Mouse (Mus musculus) neural tube, embryonic 14.5 days (tissue): ENCODE data around the gene Gm45521. TPM values are rescaled to one million over a fixed set of nuclear protein-coding genes. Genes with fewer than 3 reads are reported as not detected.
A peak's percentile ranks its signal among the peaks of the same experiment; 100 is the strongest.

Experiments used
- ATAC-seq: fragments of 200-750 bp; cut with Nextera tagmentation; 2 replicates; pipeline ENCODE4 v1.8.0; 2017; ENCODE audit warnings: low read depth, mild to moderate bottlenecking, moderate TSS enrichment, moderate library complexity
- H3K27ac ChIP-seq: fragments of 300-500 bp; sonication (generic); 2 replicates; pipeline ENCODE4 v1.5.1; 2014; ENCODE audit warnings: low read depth, mild to moderate bottlenecking, control low read depth, low read length, moderate library complexity, mixed read lengths
- H3K27me3 ChIP-seq: fragments of 300-500 bp; sonication (generic); 2 replicates; pipeline ENCODE4 v1.6.1; 2014; ENCODE audit warnings: low read length; ENCODE audit not compliant: control insufficient read depth, insufficient read depth
- H3K36me3 ChIP-seq: fragments of 300-500 bp; sonication (generic); 2 replicates; pipeline ENCODE4 v1.6.1; 2014; ENCODE audit warnings: low read length, mixed read lengths; ENCODE audit not compliant: control insufficient read depth, insufficient read depth
- H3K4me1 ChIP-seq: fragments of 300-500 bp; sonication (generic); 2 replicates; pipeline ENCODE4 v1.6.1; 2014; ENCODE audit warnings: low read length; ENCODE audit not compliant: control insufficient read depth, insufficient read depth
- H3K4me2 ChIP-seq: fragments of 300-500 bp; sonication (generic); 2 replicates; pipeline ENCODE4 v1.6.1; 2014; ENCODE audit warnings: mild to moderate bottlenecking, low read depth, low read length, control low read depth
- H3K4me3 ChIP-seq: fragments of 300-500 bp; sonication (generic); 2 replicates; pipeline ENCODE4 v1.5.1; 2014; ENCODE audit warnings: low read depth, low read length, control low read depth, mixed read lengths
- H3K9ac ChIP-seq: fragments of 300-500 bp; sonication (generic); replicated peaks from 2 replicates; pipeline ENCODE4 v1.6.1; 2014; ENCODE audit warnings: low read depth, mild to moderate bottlenecking, control low read depth, low read length, mixed read lengths
- H3K9me3 ChIP-seq: fragments of 300-500 bp; sonication (generic); 2 replicates; pipeline ENCODE4 v1.6.1; 2016; ENCODE audit warnings: low read length; ENCODE audit not compliant: control insufficient read depth
- WGBS: fragments of 180-500 bp; shearing (Covaris S2); extraction: QIAGEN DNeasy Blood & Tissue Kit; methylation state at CpG from one replicate; pipeline ENCODE4 v1.1.7; 2014; 5-methylcytosine and 5-hydroxymethylcytosine counted together
- polyA plus RNA-seq: library from polyadenylated mRNA; unstranded; fragments of >200 nt; fragmentation: Nextera tagmentation; extraction: Ambion mirVana; gene quantifications from 2 replicates; pipeline ENCODE4 v1.2.1, GENCODE M21; 2014

Gene Gm45521
- not detected in 2 replicates for polyA plus RNA-seq

- H3K4me2 ChIP-seq = no peak within 1 kb of the TSS
- ATAC-seq = 0 out of 2 replicates have a peak, but pooled peaks have one; percentile 26
Measured at GRCm38 (mm10) chr14:7957049-7957448, at the start of gene Gm45521. TSS of gene Gm45521 (plus strand) at chr14:7957288.

GRCm38 (mm10) chr14:7909472-7909871 is 47.6 kb upstream of the Gm45521 start:
- Histone ChIP-seq H3K4me2 (no peak overlapping the region), H3K36me3 (peaks cover 31% of the 10 kb centered on the region)

More at GRCm38 (mm10) chr14:7957049-7957448, at the start of gene Gm45521:
- Histone ChIP-seq H3K9me3 (no peaks in the 10 kb centered on the region), H3K4me3 (no peak within 1 kb of the TSS), H3K27me3 (no peaks in the 10 kb centered on the region), H3K27ac (no peak within 1 kb of the TSS), H3K36me3 (no peaks in the 10 kb centered on the region), H3K9ac (no peak within 1 kb of the TSS), H3K4me1 (no peaks in the 10 kb centered on the region)
- WGBS = 45% methylated on average over 9 of the region's 9 CpGs

GRCm38 (mm10) chr14:7913842-7914241 is 43.2 kb upstream of the Gm45521 start:
- no peak for ATAC-seq
- WGBS = 63% methylated on average over 7 of the region's 7 CpGs
- Histone ChIP-seq H3K9me3 (no peaks in the 10 kb centered on the region), H3K4me2 (no peak overlapping the region), H3K4me1 (no peaks in the 10 kb centered on the region), H3K27ac (no peak overlapping the region), H3K36me3 (peaks cover 32% of the 10 kb centered on the region), H3K4me3 (no peak overlapping the region), H3K9ac (no peak overlapping the region), H3K27me3 (no peaks in the 10 kb centered on the region)

More at GRCm38 (mm10) chr14:7909472-7909871, 47.6 kb upstream of the Gm45521 start:
- no peaks in the 10 kb centered on the region for H3K9me3 ChIP-seq
- H3K4me1 ChIP-seq = no peaks in the 10 kb centered on the region
- H3K27ac ChIP-seq = no peak overlapping the region
- ATAC-seq = no peak
- no peak overlapping the region for H3K4me3 ChIP-seq
- H3K9ac ChIP-seq = no peak overlapping the region
- 76% methylated on average over 10 of the region's 10 CpGs for WGBS
- no peaks in the 10 kb centered on the region for H3K27me3 ChIP-seq

- Histone ChIP-seq H3K36me3 (peaks cover 37% of the 10 kb centered on the region), H3K9ac (no peak overlapping the region), H3K9me3 (no peaks in the 10 kb centered on the region), H3K4me2 (no peak overlapping the region), H3K4me3 (no peak overlapping the region), H3K27ac (no peak overlapping the region), H3K4me1 (no peaks in the 10 kb centered on the region), H3K27me3 (no peaks in the 10 kb centered on the region)
- 76% methylated on average over 4 of the region's 4 CpGs for WGBS
- no peak for ATAC-seq
Measured at GRCm38 (mm10) chr14:7914461-7914860, 42.6 kb upstream of the Gm45521 start.

GRCm38 (mm10) chr14:7918150-7918991 is 38.7 kb upstream of the Gm45521 start:
- Histone ChIP-seq H3K9ac (no peak overlapping the region), H3K4me2 (no peak overlapping the region), H3K36me3 (peaks cover 46% of the 10 kb centered on the region), H3K9me3 (no peaks in the 10 kb centered on the region), H3K27me3 (no peaks in the 10 kb centered on the region), H3K4me3 (no peak overlapping the region), H3K27ac (no peak overlapping the region), H3K4me1 (no peaks in the 10 kb centered on the region)
- ATAC-seq = no peak
- 83% methylated on average over 6 of the region's 6 CpGs for WGBS

GRCm38 (mm10) chr14:7919309-7919708 is 37.8 kb upstream of the Gm45521 start:
- Histone ChIP-seq H3K4me2 (no peak overlapping the region), H3K27ac (no peak overlapping the region), H3K9ac (no peak overlapping the region), H3K9me3 (no peaks in the 10 kb centered on the region), H3K36me3 (peaks cover 51% of the 10 kb centered on the region), H3K27me3 (no peaks in the 10 kb centered on the region), H3K4me1 (no peaks in the 10 kb centered on the region), H3K4me3 (no peak overlapping the region)
- no peak for ATAC-seq
- WGBS = 96% methylated on average over 5 of the region's 5 CpGs

GRCm38 (mm10) chr14:7919921-7920320 is 37.2 kb upstream of the Gm45521 start:
- no peak overlapping the region for H3K4me2 ChIP-seq
- peaks cover 52% of the 10 kb centered on the region for H3K36me3 ChIP-seq
- no peaks in the 10 kb centered on the region for H3K4me1 ChIP-seq
- no peak for ATAC-seq
- H3K27me3 ChIP-seq = no peaks in the 10 kb centered on the region
- no peak overlapping the region for H3K9ac ChIP-seq
- H3K9me3 ChIP-seq = no peaks in the 10 kb centered on the region
- H3K4me3 ChIP-seq = no peak overlapping the region
- 76% methylated on average over 4 of the region's 4 CpGs for WGBS
- H3K27ac ChIP-seq = no peak overlapping the region

- H3K36me3 ChIP-seq = peaks cover 52% of the 10 kb centered on the region
Measured at GRCm38 (mm10) chr14:7921459-7921858, 35.6 kb upstream of the Gm45521 start.

GRCm38 (mm10) chr14:7923635-7924034 is 33.5 kb upstream of the Gm45521 start:
- no peak overlapping the region for H3K4me3 ChIP-seq
- ATAC-seq = no peak
- peaks cover 45% of the 10 kb centered on the region for H3K36me3 ChIP-seq

More at GRCm38 (mm10) chr14:7921459-7921858, 35.6 kb upstream of the Gm45521 start:
- Histone ChIP-seq H3K27ac (no peak overlapping the region), H3K9ac (no peak overlapping the region), H3K4me2 (no peak overlapping the region), H3K4me3 (no peak overlapping the region), H3K9me3 (no peaks in the 10 kb centered on the region), H3K4me1 (no peaks in the 10 kb centered on the region), H3K27me3 (no peaks in the 10 kb centered on the region)
- ATAC-seq = no peak
- WGBS = 92% methylated on average over 5 of the region's 5 CpGs

More at GRCm38 (mm10) chr14:7923635-7924034, 33.5 kb upstream of the Gm45521 start:
- Histone ChIP-seq H3K9ac (no peak overlapping the region), H3K9me3 (no peaks in the 10 kb centered on the region), H3K4me1 (no peaks in the 10 kb centered on the region), H3K4me2 (no peak overlapping the region), H3K27me3 (no peaks in the 10 kb centered on the region), H3K27ac (no peak overlapping the region)
